In genomic region chr16:18366849-18367248, GRCm38 (mm10) we compare ENCODE assay signal across 16 mouse cellular contexts.
"Had no signal": no experiment of that assay in that cellular context is flagged by ENCODE, and none has a peak within 500 bp of the region (broad histone marks: within the 10 kb centered on the region; RNA-seq: fewer than 3 reads in every experiment).

No protein-coding gene starts in this region.

- H3K27me3 ChIP-seq: neural tube, embryonic 12.5 days; neural tube, embryonic 13.5 days; neural tube, embryonic 15.5 days; stomach, embryonic 15.5 days had no signal

- H3K9me3 ChIP-seq: neural tube, embryonic 12.5 days; neural tube, embryonic 13.5 days; neural tube, embryonic 15.5 days; stomach, embryonic 15.5 days had no signal

- H3K9ac ChIP-seq: neural tube, embryonic 12.5 days; neural tube, embryonic 13.5 days; neural tube, embryonic 15.5 days; stomach, embryonic 15.5 days had no signal

- H3K27ac ChIP-seq: neural tube, embryonic 12.5 days; neural tube, embryonic 13.5 days; neural tube, embryonic 15.5 days; stomach, embryonic 15.5 days; stomach, postnatal 0 days had no signal

- H3K36me3 ChIP-seq: stomach, embryonic 15.5 days had no signal

- H3K4me3 ChIP-seq: neural tube, embryonic 12.5 days; neural tube, embryonic 13.5 days; neural tube, embryonic 15.5 days; stomach, embryonic 15.5 days had no signal

- H3K4me2 ChIP-seq: neural tube, embryonic 12.5 days; neural tube, embryonic 13.5 days; neural tube, embryonic 15.5 days; stomach, embryonic 15.5 days had no signal

- H3K4me1 ChIP-seq: neural tube, embryonic 12.5 days; neural tube, embryonic 13.5 days; neural tube, embryonic 15.5 days; stomach, embryonic 15.5 days had no signal

- DNase-seq: retina, postnatal 1 day; right cerebral cortex, adult 18-20 months; right cerebral cortex, postnatal 14 days; right cerebral cortex, postnatal 25 days; right cerebral cortex, postnatal 4 days; thymus, adult 18-20 months; thymus, adult 2 months; thymus, postnatal 14 days; thymus, postnatal 25 days; thymus, postnatal 36 days; thymus, postnatal 4 days had no signal
